Mouse (Mus musculus) C2C12 (cell line): ENCODE data around the gene Fbxo5.

Source experiments
- CEBPB ChIP-seq: IDR thresholded peaks from one replicate; pipeline ENCODE4 v1.6.1; 2011; ENCODE audit warnings: low read depth, mild to moderate bottlenecking, control low read depth, moderate library complexity
- CTCF ChIP-seq: IDR thresholded peaks from one replicate; pipeline ENCODE4 v1.5.1; 2011; ENCODE audit not compliant: control insufficient read depth, insufficient read depth, insufficient read length
- MAX ChIP-seq: IDR thresholded peaks from one replicate; pipeline ENCODE4 v1.6.1; 2011; ENCODE audit warnings: mild to moderate bottlenecking, control low read depth

- TF ChIP-seq CTCF (no peak), CEBPB (no peak), MAX (no peak)
Measured at GRCm38 (mm10) chr10:5824779-5825178, 19.4 kb upstream of the Fbxo5 start.
